Mouse (Mus musculus) right cerebral cortex, postnatal 14 days (tissue): Measurements from ENCODE around the gene Pga5.
A peak's percentile ranks its signal among the peaks of the same experiment; 100 is the strongest.

ENCODE experiments used
- DNase-seq: peaks from one replicate; pipeline ENCODE4 v3.0.0; 2022

The Pga5 gene

GRCm38 (mm10) chr19:10702125-10702524 is 24.3 kb upstream of the Pga5 start:
- no peak for DNase-seq

DNA sequence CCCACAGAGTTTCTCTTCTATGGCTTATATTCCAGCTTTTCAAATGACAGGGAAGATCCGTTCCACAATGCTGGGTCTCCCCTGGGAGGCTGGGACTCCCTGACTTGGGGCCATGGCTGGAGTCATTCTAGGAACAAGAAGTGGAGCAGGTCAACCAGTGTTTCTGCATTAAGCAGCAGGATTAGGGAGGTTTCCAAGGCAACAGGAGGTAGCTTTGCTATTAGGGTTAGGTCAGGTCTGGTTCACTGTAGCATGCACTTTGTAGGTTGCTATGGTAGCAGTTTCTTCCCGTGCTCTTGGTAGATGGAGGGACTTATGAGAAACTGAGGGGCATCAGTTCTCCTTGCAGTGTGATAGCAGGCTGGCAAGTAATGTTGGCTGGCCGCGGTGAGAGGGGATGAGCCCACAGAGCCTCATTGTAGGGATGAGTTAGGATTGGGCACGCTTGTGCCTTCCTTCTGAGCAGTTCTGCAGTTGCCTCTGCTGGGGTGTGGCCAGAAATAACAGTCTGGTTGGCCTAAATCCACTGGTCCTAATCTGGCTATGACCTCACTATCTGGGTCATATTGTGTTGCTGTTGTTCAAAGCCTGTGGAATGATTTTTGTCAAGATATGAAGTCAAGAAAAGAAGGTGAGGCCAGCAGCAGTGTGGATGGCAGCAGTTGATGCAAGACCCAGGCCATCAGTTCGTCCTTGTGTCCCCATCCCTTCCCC is 23.3 kb upstream of the Pga5 start:
- no peak for DNase-seq

- no peak for DNase-seq
Observed at GRCm38 (mm10) chr19:10699851-10700250, 22.0 kb upstream of the Pga5 start.

DNA sequence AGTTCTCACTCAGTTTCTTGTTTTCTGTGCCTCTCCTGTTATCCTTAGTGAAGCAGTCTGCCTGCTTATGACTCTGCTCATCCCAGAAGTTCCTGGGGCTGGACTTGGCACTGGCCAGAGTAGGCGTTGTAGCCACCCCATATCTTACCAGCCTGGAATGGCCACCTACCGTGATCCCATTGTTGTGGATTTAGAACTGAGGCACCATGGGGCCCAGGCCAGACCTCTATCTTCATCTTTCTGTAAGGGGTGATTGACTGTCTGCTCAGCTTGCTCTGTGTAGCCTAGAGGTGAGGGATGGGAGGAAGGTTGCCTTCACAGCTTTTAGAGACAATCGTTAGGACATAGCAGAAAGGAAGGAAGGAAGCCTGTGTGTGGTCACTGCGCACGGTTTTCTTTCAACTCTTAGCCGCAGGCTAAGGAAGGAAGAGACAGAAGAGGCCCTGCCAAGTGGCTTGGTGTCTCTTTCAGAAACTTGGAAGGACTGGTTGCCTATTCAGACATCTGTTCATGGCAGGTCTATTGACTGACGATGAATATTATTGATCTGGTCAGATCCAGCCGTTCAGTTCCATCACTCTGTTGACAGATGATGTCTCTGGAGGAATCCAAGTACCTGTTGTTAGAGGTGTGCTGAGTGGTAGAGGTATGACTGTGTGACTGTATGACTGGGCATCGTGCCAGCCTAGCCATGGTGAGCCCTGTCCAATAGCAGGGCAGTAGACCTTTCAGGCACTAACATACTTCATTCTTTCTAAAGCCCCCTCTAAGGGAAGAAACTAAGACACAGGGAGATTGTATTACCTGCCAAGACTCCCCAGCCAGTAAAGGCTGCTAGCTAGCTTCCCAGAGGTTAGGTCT is 20.5 kb upstream of the Pga5 start:
- DNase-seq, result no peak

DNA sequence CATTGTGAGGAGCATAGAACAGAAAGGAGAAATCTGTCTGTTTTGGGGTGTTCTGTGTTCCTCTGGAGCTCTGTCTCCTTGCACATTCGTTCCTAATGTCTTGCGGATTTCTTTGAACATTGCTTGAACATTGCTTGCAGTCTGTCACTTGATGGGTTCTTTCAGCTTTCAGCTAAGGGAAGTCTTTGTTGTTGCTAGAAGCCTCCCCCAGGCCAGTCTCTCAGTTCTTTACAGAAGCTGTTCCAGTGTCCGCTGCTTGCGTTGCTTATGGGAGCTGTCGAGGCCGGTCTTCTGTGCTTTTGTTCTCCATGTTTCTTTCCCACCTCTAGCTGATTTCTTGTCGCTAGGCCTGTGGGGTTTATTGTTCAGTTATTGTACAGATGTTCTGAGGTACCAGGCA is 17.9 kb upstream of the Pga5 start:
- DNase-seq, result no peak

DNA sequence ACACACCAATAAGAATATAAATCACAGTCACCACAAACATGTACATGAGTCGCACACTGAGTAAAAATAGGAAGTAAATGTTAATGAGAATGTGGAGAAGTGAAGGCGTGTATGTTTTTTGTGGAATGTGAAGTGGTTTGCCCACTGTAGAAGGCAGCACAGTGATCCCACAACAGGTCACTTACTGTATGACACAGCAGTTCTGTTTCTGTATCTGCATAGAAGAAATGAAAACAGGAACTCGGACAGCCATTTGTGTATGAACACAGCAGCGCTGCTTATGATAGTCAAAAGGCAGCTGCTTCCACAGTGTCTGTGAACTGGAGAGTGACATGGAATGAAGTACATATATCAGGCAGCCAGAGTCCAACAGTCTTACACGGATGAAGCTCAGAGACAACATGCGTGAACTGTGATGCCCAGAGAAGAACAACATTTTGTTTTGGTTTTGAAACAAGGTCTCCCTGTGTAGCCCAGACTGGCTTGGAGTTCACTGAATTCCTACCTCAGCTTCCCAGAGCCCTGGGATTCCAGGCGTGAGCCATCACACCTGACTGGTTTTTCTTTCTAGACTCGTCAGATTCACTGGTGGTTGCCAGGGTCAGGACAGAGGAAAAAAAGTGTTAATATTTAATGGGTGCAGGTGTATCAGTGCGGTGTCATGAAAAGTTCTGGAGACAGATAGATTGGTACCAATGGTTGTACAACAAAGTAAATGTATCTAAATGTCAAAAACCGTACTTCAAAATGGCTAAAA is 16.2 kb upstream of the Pga5 start:
- DNase-seq, result no peak

- no peak for DNase-seq
Observed at GRCm38 (mm10) chr19:10692361-10692760, 14.5 kb upstream of the Pga5 start.

- DNase-seq, result no peak
Observed at GRCm38 (mm10) chr19:10691660-10692059, 13.8 kb upstream of the Pga5 start.

GRCm38 (mm10) chr19:10691121-10691520 is 13.2 kb upstream of the Pga5 start:
- no peak for DNase-seq

DNA sequence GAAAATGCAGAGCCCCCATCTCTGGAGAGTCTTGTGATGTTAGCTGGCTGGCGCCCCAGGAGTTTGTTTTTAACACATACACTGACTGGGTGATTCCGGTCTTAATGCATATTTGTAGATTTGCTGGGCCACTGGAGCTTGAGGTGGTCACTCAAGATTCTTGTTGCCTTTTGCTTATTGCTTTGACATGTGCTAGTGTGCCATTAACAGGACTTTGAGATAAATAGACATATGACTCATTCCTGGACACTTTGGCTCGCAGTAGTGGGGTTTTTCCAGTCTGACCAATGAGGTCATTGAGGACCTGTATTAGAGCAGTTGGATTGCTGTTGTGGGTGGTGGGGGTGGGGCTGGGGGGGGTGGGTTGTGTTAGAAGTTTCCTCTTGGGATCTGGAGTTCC is 12.5 kb upstream of the Pga5 start:
- no peak for DNase-seq

DNA sequence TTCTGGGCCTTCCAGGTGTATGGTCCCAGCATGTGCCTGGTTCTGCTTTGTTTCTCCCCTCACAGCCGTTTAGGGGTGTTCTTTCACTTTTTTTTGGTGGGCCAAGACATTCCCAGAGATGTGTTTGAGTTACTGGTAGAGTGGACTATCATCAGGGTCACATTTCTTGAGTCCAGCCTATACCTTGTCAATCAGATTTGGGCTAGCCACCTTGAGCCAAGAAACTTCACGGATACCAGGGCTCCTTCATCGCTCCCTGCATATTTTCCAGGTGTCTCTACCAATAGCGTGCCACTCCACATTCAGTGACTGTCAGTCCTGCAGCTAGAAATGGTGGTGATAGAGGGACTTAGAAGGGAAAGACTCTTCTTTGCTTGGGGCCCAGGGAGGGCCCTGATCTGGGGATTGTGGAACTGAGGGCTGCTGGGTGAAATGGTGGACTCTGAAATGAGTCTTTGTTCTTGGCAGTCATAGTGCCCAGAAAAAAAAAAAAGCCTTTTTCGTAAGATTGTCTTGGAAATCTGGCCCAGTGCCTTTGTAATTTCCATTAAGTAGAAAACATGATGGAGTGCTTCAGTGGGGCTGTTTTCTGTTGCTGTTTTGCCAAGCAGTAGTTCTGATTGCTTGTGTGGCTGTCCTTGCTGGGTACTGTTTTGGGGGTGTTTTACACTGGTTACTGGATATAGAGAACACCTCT is 11.7 kb upstream of the Pga5 start:
- no peak for DNase-seq

GRCm38 (mm10) chr19:10688537-10689352 is 10.9 kb upstream of the Pga5 start, which contains the start of gene Vps37c:
Gene Vps37c, plus strand, starts transcription at chr19:10688735.
- DNase-seq, result peak; percentile 93

GRCm38 (mm10) chr19:10685727-10686126 is 7.9 kb upstream of the Pga5 start:
- DNase-seq, result no peak

DNA sequence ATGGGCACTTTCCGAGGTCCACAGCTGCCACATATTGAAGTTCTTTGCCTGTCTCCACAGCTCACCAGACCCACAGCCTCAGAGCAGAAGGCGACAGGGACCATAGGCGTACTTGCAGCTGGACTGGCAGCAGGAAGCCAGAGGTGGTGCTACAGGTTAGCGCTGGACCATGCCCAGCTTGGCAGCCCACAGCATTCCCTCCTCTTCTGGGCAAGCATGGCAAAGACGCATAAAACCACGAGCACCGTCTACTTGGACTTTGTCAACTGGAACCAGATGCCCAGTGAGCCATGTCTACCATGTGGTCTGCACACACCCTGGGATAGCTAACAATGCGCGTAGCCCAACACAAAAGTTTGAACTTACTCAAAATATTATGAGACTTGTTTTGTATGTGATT is 7.2 kb upstream of the Pga5 start:
- DNase-seq, result no peak

- no peak for DNase-seq
Observed at GRCm38 (mm10) chr19:10681571-10681970, 3.7 kb upstream of the Pga5 start.

DNA sequence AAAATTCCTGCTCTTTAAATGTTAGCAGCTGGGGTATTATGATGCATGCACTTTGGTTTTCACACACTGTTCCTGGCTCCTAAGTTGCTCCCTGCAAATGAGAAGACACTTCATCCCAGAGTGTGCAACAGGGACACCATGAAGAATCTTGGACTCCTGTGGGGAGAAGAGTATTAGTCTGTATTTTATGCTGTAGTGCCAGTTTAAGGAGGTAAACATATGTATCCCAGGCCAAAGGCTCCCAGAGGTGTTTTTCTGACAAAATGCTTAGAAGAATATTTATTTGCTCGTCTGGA is 849 bp upstream of the Pga5 start:
- DNase-seq, result no peak

GRCm38 (mm10) chr19:10676656-10677055 is 1.2 kb downstream of the Pga5 start:
- no peak for DNase-seq

- no peak for DNase-seq
Observed at GRCm38 (mm10) chr19:10673275-10673674, 4.6 kb downstream of the Pga5 start.

- no peak for DNase-seq
Observed at GRCm38 (mm10) chr19:10671854-10672417, 5.9 kb downstream of the Pga5 start.

GRCm38 (mm10) chr19:10671319-10671718 is 6.6 kb downstream of the Pga5 start:
- no peak for DNase-seq

DNA sequence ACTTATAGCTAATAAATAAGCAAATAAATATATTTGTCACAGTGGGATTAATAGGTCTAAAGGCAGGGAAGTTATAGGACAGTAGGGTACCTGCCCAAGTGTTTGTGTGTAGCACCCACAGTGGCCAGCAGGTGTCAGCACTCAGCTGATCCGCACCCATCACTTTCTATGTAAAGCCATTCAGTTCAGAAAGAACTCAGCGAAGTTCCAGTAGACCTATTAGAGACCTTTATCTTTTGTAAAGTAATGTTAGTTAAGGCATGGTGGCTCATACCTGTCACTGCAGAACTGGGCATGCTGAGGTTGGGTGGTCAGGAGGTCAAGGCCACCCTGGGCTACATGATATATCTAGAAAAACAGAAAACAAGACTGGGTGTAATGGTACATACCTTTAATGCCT is 12.4 kb downstream of the Pga5 start:
- DNase-seq, result peak; percentile 69

DNA sequence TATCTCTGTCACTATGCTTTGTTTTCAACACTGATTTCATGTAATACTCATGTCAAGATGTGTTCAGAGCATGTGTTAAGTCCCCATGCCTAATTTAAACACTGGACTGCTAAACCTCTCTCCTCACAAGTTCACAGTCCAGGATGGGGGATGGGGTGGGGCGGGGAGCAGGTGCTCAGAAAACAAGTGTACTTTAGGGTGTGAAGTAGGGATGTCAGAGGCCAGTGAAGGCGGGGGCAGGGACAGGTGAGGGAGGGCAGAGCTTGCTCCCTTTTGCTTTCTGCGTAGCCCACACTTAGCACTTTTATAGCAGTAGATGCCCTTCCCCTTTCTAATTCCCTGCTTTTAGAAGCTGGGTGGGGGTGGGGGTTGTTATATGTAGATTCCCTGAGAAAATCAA is 12.8 kb downstream of the Pga5 start:
- DNase-seq, result no peak
